Mouse (Mus musculus) embryonic fibroblast, embryonic 13.5 days (primary cell): ENCODE measurements around the gene Syn1.

ENCODE experiments used
- CTCF ChIP-seq: IDR thresholded peaks from 2 replicates; pipeline ENCODE4 v1.5.1; 2011; ENCODE audit warnings: mild to moderate bottlenecking, control low read depth, low read length, moderate library complexity, borderline replicate concordance; ENCODE audit not compliant: insufficient read depth
- POLR2A ChIP-seq: IDR thresholded peaks from 2 replicates; pipeline ENCODE4 v1.6.1; 2011; ENCODE audit warnings: low read depth, mild to moderate bottlenecking, control low read depth, low read length, moderate library complexity

DNA sequence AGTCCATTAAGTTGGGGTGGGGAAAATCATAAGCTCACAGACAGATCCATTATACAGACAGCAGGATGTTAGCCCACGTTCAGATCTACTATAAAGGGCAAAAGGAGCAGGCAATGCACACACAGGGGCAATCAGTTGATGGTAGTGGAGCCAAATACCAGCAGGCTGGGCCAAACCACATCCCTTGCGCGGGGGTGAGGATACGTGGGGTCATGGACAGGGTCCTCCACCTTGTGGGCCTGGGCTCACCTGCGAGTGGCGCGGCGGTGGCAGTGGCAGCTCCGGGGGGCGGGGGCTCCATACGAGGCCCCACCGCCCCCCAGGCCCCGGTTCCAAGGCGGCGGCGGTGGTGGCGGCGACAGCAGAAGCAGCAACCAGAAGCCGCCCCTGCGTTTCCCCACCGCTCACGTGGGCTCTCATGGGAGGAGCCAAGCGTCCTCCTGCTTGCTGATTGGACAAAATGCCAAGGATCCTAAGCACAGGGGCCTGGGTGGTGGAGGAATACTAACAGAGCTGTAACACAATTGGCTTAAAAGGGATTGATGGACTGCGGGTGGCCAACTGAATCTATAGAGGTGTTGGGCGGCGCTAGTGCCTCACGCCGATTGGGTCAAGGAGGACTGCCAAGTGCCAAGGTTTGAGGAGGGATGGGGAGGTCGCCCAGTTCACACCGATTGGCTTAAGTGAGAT lies 29.5 kb upstream of the Syn1 start, which contains the start of gene Elk1:
- TF ChIP-seq POLR2A (peak; percentile 19; the same call in 1 of the 2 replicates), CTCF (no peak)
